Comparison of ENCODE assay signal across 27 mouse cellular contexts in the genomic region with DNA sequence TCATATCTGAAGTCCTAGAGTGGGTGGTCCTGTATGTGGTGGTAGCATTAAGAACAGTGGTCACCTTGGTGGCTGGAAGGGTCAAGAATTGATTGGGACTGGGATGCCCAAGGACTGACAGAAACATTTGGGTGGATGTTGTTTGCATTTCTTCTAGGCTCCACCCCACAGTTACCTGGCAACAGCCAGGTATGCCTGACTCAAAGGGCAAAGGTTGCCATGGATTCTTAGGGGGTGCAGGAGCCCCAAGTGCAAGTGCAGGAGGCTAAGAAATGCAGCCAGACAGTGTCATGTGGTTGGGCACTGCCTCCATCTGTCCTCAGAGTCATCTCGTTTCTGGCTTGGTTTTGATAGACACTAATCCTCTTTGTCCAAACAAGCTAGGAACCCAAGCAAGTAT. TPM values are rescaled to one million over a fixed set of nuclear protein-coding genes. Genes with fewer than 3 reads are reported as not detected.
DNase-seq lines count a peak whose midpoint lies in the region; ATAC-seq and TF ChIP-seq lines count a peak whose summit lies in the region.
"Had no signal": no experiment of that assay in that cellular context is flagged by ENCODE, and none has a peak within 500 bp of the region (broad histone marks: within the 10 kb centered on the region; RNA-seq: fewer than 3 reads in every experiment).

No protein-coding gene starts in this region.

- no peak overlapping the region for H3K27ac ChIP-seq in liver, adult 2 months (replicated peaks; ENCODE audit: insufficient read depth, low read depth, low read length)
- no peak overlapping the region for H3K27ac ChIP-seq in intestine, embryonic 14.5 days (ENCODE audit: low read depth)
- no peak overlapping the region for H3K27ac ChIP-seq in intestine, embryonic 15.5 days
- no peak overlapping the region for H3K27ac ChIP-seq in kidney, embryonic 16.5 days (ENCODE audit: low read length)
- H3K27ac ChIP-seq: embryonic facial prominence, embryonic 10.5 days; embryonic facial prominence, embryonic 13.5 days; forebrain, embryonic 10.5 days; forebrain, embryonic 13.5 days; hindbrain, embryonic 10.5 days; hindbrain, embryonic 13.5 days; hindbrain, postnatal 0 days had no signal

- WGBS in liver, adult 2 months, result 32% methylated on average over 1 of the region's 1 CpGs
- WGBS in intestine, embryonic 14.5 days, result 52% methylated on average over 1 of the region's 1 CpGs
- WGBS in intestine, embryonic 15.5 days, result 34% methylated on average over 1 of the region's 1 CpGs
- 63% methylated on average over 1 of the region's 1 CpGs for WGBS in kidney, embryonic 16.5 days

- H3K79me2 ChIP-seq in liver, adult 2 months (ENCODE audit: control insufficient read depth, insufficient read depth, low read length), result no peaks in the 10 kb centered on the region

- ATAC-seq in intestine, embryonic 14.5 days (replicated peaks; ENCODE audit: low FRiP score, low TSS enrichment, low read depth), result peak; percentile 59; the same call in 1 of the 2 replicates
- ATAC-seq in intestine, embryonic 15.5 days, result peak; percentile 71
- ATAC-seq in kidney, embryonic 16.5 days (ENCODE audit: low FRiP score, low TSS enrichment), result no peak
- ATAC-seq in erythroid progenitor cell, adult 5-6 weeks (replicated peaks; ENCODE audit: low FRiP score, poor library complexity, severe bottlenecking), result no peak
- ATAC-seq: CD4-positive, CD25-positive, alpha-beta regulatory T cell, adult 4 months; forebrain, embryonic 13.5 days; forebrain, embryonic 16.5 days; hindbrain, postnatal 0 days had no signal

- H3K4me1 ChIP-seq in liver, adult 2 months (ENCODE audit: control insufficient read depth, insufficient read depth, low read length), result peaks cover 9% of the 10 kb centered on the region
- no peaks in the 10 kb centered on the region; the same call in 1 of the 2 replicates for H3K4me1 ChIP-seq in intestine, embryonic 14.5 days (replicated peaks; ENCODE audit: control insufficient read depth, insufficient read depth, low read length)
- peaks cover 12% of the 10 kb centered on the region; the same call in 1 of the 2 replicates for H3K4me1 ChIP-seq in intestine, embryonic 15.5 days (replicated peaks)
- H3K4me1 ChIP-seq in kidney, embryonic 16.5 days (ENCODE audit: insufficient read depth, low read length), result peaks cover 23% of the 10 kb centered on the region

- peaks cover 38% of the 10 kb centered on the region for H3K36me3 ChIP-seq in liver, adult 2 months (ENCODE audit: control insufficient read depth, insufficient read depth, low read length)
- H3K36me3 ChIP-seq in intestine, embryonic 14.5 days (ENCODE audit: control insufficient read depth, insufficient read depth, low read length), result peaks cover 46% of the 10 kb centered on the region
- H3K36me3 ChIP-seq in intestine, embryonic 15.5 days, result no peaks in the 10 kb centered on the region; the same call in 1 of the 2 replicates
- H3K36me3 ChIP-seq in kidney, embryonic 16.5 days (ENCODE audit: insufficient read depth, low read length), result peaks cover 19% of the 10 kb centered on the region

- H3K9ac ChIP-seq in liver, adult 2 months (ENCODE audit: low read depth, low read length), result no peak overlapping the region
- no peak overlapping the region for H3K9ac ChIP-seq in intestine, embryonic 14.5 days (ENCODE audit: low read length)
- no peak overlapping the region for H3K9ac ChIP-seq in intestine, embryonic 15.5 days
- no peak overlapping the region for H3K9ac ChIP-seq in kidney, embryonic 16.5 days (replicated peaks; ENCODE audit: low read length)
- H3K9ac ChIP-seq: embryonic facial prominence, embryonic 13.5 days; forebrain, embryonic 13.5 days; hindbrain, embryonic 13.5 days had no signal

- no peaks in the 10 kb centered on the region for H3K27me3 ChIP-seq in liver, adult 2 months (ENCODE audit: control insufficient read depth, insufficient read depth, low read length)
- H3K27me3 ChIP-seq in intestine, embryonic 14.5 days (replicated peaks; ENCODE audit: control insufficient read depth, insufficient read depth, low read length), result no peaks in the 10 kb centered on the region
- H3K27me3 ChIP-seq in intestine, embryonic 15.5 days (replicated peaks), result no peaks in the 10 kb centered on the region
- H3K27me3 ChIP-seq in kidney, embryonic 16.5 days (ENCODE audit: insufficient read depth, low read length), result no peaks in the 10 kb centered on the region
- H3K27me3 ChIP-seq: embryonic facial prominence, embryonic 13.5 days; forebrain, embryonic 13.5 days; hindbrain, embryonic 13.5 days had no signal

- no peak overlapping the region for H3K4me3 ChIP-seq in liver, adult 2 months (ENCODE audit: insufficient read depth, low read depth, low read length)
- no peak overlapping the region for H3K4me3 ChIP-seq in intestine, embryonic 14.5 days (ENCODE audit: low read depth, low read length)
- H3K4me3 ChIP-seq in intestine, embryonic 15.5 days (replicated peaks), result no peak overlapping the region
- H3K4me3 ChIP-seq in kidney, embryonic 16.5 days (ENCODE audit: low read length), result no peak overlapping the region
- H3K4me3 ChIP-seq: embryonic facial prominence, embryonic 10.5 days; embryonic facial prominence, embryonic 13.5 days; erythroblast, embryonic 14.5 days; forebrain, embryonic 10.5 days; forebrain, embryonic 13.5 days; hindbrain, embryonic 10.5 days; hindbrain, embryonic 13.5 days had no signal

- H3K4me2 ChIP-seq in intestine, embryonic 14.5 days (ENCODE audit: low read length), result no peak overlapping the region
- no peak overlapping the region for H3K4me2 ChIP-seq in intestine, embryonic 15.5 days (replicated peaks)
- H3K4me2 ChIP-seq in kidney, embryonic 16.5 days (replicated peaks; ENCODE audit: low read depth, low read length), result no peak overlapping the region
- H3K4me2 ChIP-seq: embryonic facial prominence, embryonic 13.5 days; forebrain, embryonic 13.5 days; heart, embryonic 11.5 days; hindbrain, embryonic 13.5 days had no signal

- H3K9me3 ChIP-seq in intestine, embryonic 14.5 days (ENCODE audit: control insufficient read depth, low read length), result no peaks in the 10 kb centered on the region
- no peaks in the 10 kb centered on the region for H3K9me3 ChIP-seq in intestine, embryonic 15.5 days
- H3K9me3 ChIP-seq in kidney, embryonic 16.5 days (ENCODE audit: low read length), result no peaks in the 10 kb centered on the region
- H3K9me3 ChIP-seq: embryonic facial prominence, embryonic 10.5 days; embryonic facial prominence, embryonic 13.5 days; forebrain, embryonic 10.5 days; forebrain, embryonic 13.5 days; hindbrain, embryonic 10.5 days; hindbrain, embryonic 13.5 days had no signal

- DNase-seq in liver, adult 2 months (ENCODE audit: extremely low read depth, low read depth, low spot score), result peak; percentile 46
- DNase-seq in liver, result no peak
- DNase-seq in intestine, embryonic 14.5 days (ENCODE audit: low spot score), result no peak
- DNase-seq: adrenal gland, adult 2 months; adrenal gland, postnatal 25 days; cerebellum, adult 11-12 months; cerebellum, adult 8-10 months; cerebellum, postnatal 10 days; cerebellum, postnatal 36 days; embryo, embryonic 11 days; gastrocnemius, postnatal 10 days; gastrocnemius, postnatal 36 days; heart, postnatal 36 days had no signal

- no peak for TF ChIP-seq CTCF in liver, adult 2 months (IDR thresholded peaks at IDR 0.05; ENCODE audit: low read depth, low read length)

- TF ChIP-seq POLR2A in liver, adult 2 months (IDR thresholded peaks at IDR 0.05; ENCODE audit: extremely low read depth, insufficient read depth, low read length), result no peak

RNA-seq across cellular contexts. Expression of gene Mmd, which starts 24.9 kb away (rescaled TPM):
- total RNA-seq in liver, adult 2 months (2014; rRNA removed), result 98.6 and 124 TPM in 2 replicates
- polyA plus RNA-seq in liver, adult 2 months (2012; rRNA removed), result 60.3 and 86.5 TPM in 2 replicates
- polyA plus RNA-seq in intestine, embryonic 14.5 days (2014; fragmentation: Nextera tagmentation; extraction: Ambion mirVana), result 35.5 and 41.1 TPM in 2 replicates
- 46.7 and 52.6 TPM in 2 replicates for polyA plus RNA-seq in intestine, embryonic 15.5 days (2015; fragmentation: Nextera tagmentation; extraction: Ambion mirVana)
- 36.1 and 37.3 TPM in 2 replicates for polyA plus RNA-seq in kidney, embryonic 16.5 days (2015; fragmentation: Nextera tagmentation; extraction: Ambion mirVana)
- total RNA-seq in erythroid progenitor cell, adult 5-6 weeks (2015; ENCODE audit: low replicate concordance), result 6.3 and 6.8 TPM in 2 replicates
- total RNA-seq in erythroid progenitor cell, adult 5-6 weeks (2017; ENCODE audit: low replicate concordance), result 2.6 and 7.0 TPM in 2 replicates

Comparison
In these comparisons a context has a peak if more than half of its experiments do, and no peak if none do; other contexts are left out.
1. ATAC-seq: peak in intestine, embryonic 14.5 days (single experiment) and intestine, embryonic 15.5 days (single experiment); none in kidney, embryonic 16.5 days (single experiment) and erythroid progenitor cell, adult 5-6 weeks (single experiment).